In genomic region chr1:39407108-39407507, GRCm38 (mm10) we compare ENCODE assay signal across 29 mouse cellular contexts. TPM values are rescaled to one million over a fixed set of nuclear protein-coding genes. Genes with fewer than 3 reads are reported as not detected.
DNase-seq lines count a peak whose midpoint lies in the region; ATAC-seq and TF ChIP-seq lines count a peak whose summit lies in the region.
"Had no signal": no experiment of that assay in that cellular context is flagged by ENCODE, and none has a peak within 500 bp of the region (broad histone marks: within the 10 kb centered on the region; RNA-seq: fewer than 3 reads in every experiment).

No protein-coding gene starts in this region.

- no peaks in the 10 kb centered on the region for H3K27me3 ChIP-seq in kidney, embryonic 16.5 days (ENCODE audit: insufficient read depth, low read length)
- H3K27me3 ChIP-seq in lung, postnatal 0 days (replicated peaks; ENCODE audit: insufficient read depth, low read length) = no peaks in the 10 kb centered on the region
- H3K27me3 ChIP-seq: embryonic facial prominence, embryonic 13.5 days; forebrain, embryonic 12.5 days; heart, embryonic 12.5 days; limb, embryonic 15.5 days; lung, embryonic 15.5 days; neural tube, embryonic 15.5 days had no signal

- ATAC-seq in kidney, embryonic 16.5 days (ENCODE audit: low FRiP score, low TSS enrichment) = no peak
- ATAC-seq in lung, postnatal 0 days = no peak
- ATAC-seq: CD4-positive, CD25-positive, alpha-beta regulatory T cell, adult 4 months; hindbrain, embryonic 16.5 days; intestine, embryonic 16.5 days had no signal

- 57% methylated on average over 4 of the region's 4 CpGs for WGBS in kidney, embryonic 16.5 days
- 43% methylated on average over 4 of the region's 4 CpGs for WGBS in lung, postnatal 0 days

- no peaks in the 10 kb centered on the region for H3K9me3 ChIP-seq in kidney, embryonic 16.5 days (ENCODE audit: low read length)
- no peaks in the 10 kb centered on the region for H3K9me3 ChIP-seq in lung, postnatal 0 days (ENCODE audit: low read length)
- H3K9me3 ChIP-seq: embryonic facial prominence, embryonic 13.5 days; forebrain, embryonic 12.5 days; heart, embryonic 12.5 days; hindbrain, embryonic 10.5 days; limb, embryonic 15.5 days; lung, embryonic 15.5 days; midbrain, embryonic 10.5 days; neural tube, embryonic 15.5 days had no signal

- no peak overlapping the region for H3K27ac ChIP-seq in kidney, embryonic 16.5 days (ENCODE audit: low read length)
- H3K27ac ChIP-seq in lung, postnatal 0 days (ENCODE audit: low read length) = peak overlapping the region; percentile 38; the same call in 1 of the 2 replicates
- H3K27ac ChIP-seq: embryonic facial prominence, embryonic 13.5 days; forebrain, embryonic 12.5 days; hindbrain, embryonic 10.5 days; left cerebral cortex, adult 2 months; limb, embryonic 15.5 days; lung, embryonic 15.5 days; midbrain, embryonic 10.5 days; neural tube, embryonic 15.5 days had no signal

- H3K4me1 ChIP-seq in kidney, embryonic 16.5 days (ENCODE audit: insufficient read depth, low read length) = peaks cover 14% of the 10 kb centered on the region; the same call in 1 of the 2 replicates
- peaks cover 8% of the 10 kb centered on the region; the same call in 1 of the 2 replicates for H3K4me1 ChIP-seq in lung, postnatal 0 days (ENCODE audit: insufficient read depth, low read depth, low read length)
- H3K4me1 ChIP-seq: embryonic facial prominence, embryonic 13.5 days; forebrain, embryonic 12.5 days; limb, embryonic 15.5 days had no signal

- H3K4me3 ChIP-seq in kidney, embryonic 16.5 days (ENCODE audit: low read length) = no peak overlapping the region
- H3K4me3 ChIP-seq in lung, postnatal 0 days (ENCODE audit: low read depth, low read length) = no peak overlapping the region
- H3K4me3 ChIP-seq: embryonic facial prominence, embryonic 13.5 days; erythroblast, embryonic 14.5 days; forebrain, embryonic 12.5 days; heart, embryonic 12.5 days; hindbrain, embryonic 10.5 days; left cerebral cortex, adult 2 months; limb, embryonic 15.5 days; lung, embryonic 15.5 days; midbrain, embryonic 10.5 days; neural tube, embryonic 15.5 days had no signal

- no peak overlapping the region for H3K4me2 ChIP-seq in kidney, embryonic 16.5 days (replicated peaks; ENCODE audit: low read depth, low read length)
- no peak overlapping the region for H3K4me2 ChIP-seq in lung, postnatal 0 days (replicated peaks; ENCODE audit: low read depth, low read length)
- H3K4me2 ChIP-seq: embryonic facial prominence, embryonic 13.5 days; forebrain, embryonic 12.5 days; heart, embryonic 12.5 days; limb, embryonic 15.5 days; lung, embryonic 15.5 days; neural tube, embryonic 15.5 days had no signal

- intact Hi-C loops in heart, postnatal 14 days (cut with DNase I) = no loop called here

- TF ChIP-seq CTCF in lung, postnatal 0 days (IDR thresholded peaks at IDR 0.05) = peak; percentile 52

- DNase-seq in adrenal gland, postnatal 14 days = peak; percentile 35
- DNase-seq in adrenal gland, adult 2 months = no peak
- peak; percentile 27 to 51 for DNase-seq in heart, postnatal 14 days
- DNase-seq in heart, adult 11 months = no peak
- DNase-seq in kidney, postnatal 14 days = peak; percentile 11
- DNase-seq in lung, postnatal 0 days (ENCODE audit: low spot score) = peak; percentile 48
- DNase-seq in lung, postnatal 14 days = no peak
- DNase-seq: cerebellum, adult 8-10 months; cerebellum, postnatal 36 days; embryo, embryonic 11 days; gastrocnemius, postnatal 36 days; left cerebral cortex, postnatal 4 days; right cerebral cortex, adult 18-20 months; right cerebral cortex, postnatal 4 days; thymus, postnatal 36 days had no signal

- no peak for TF ChIP-seq EP300 in lung, postnatal 0 days (IDR thresholded peaks at IDR 0.05)

- H3K9ac ChIP-seq in kidney, embryonic 16.5 days (replicated peaks; ENCODE audit: low read length) = no peak overlapping the region
- no peak overlapping the region for H3K9ac ChIP-seq in lung, postnatal 0 days (replicated peaks; ENCODE audit: low read depth)
- H3K9ac ChIP-seq: embryonic facial prominence, embryonic 13.5 days; forebrain, embryonic 12.5 days; heart, embryonic 12.5 days; limb, embryonic 15.5 days; lung, embryonic 15.5 days; neural tube, embryonic 15.5 days had no signal

- H3K36me3 ChIP-seq in kidney, embryonic 16.5 days (ENCODE audit: insufficient read depth, low read length) = peaks cover 7% of the 10 kb centered on the region; the same call in 1 of the 2 replicates
- no peaks in the 10 kb centered on the region for H3K36me3 ChIP-seq in lung, postnatal 0 days (ENCODE audit: insufficient read depth, low read length)
- H3K36me3 ChIP-seq: embryonic facial prominence, embryonic 13.5 days; forebrain, embryonic 12.5 days; hindbrain, embryonic 10.5 days; limb, embryonic 15.5 days; lung, embryonic 15.5 days; midbrain, embryonic 10.5 days had no signal

RNA-seq across cellular contexts. Expression of gene Rpl31, which starts 39.5 kb away (rescaled TPM):
- total RNA-seq in adrenal gland, postnatal 14 days (2021) = 875 and 1,080 TPM in 2 replicates
- total RNA-seq in adrenal gland, adult 2 months (2021) = 100 to 1,000 TPM; 683 to 874 TPM
- polyA plus RNA-seq in adrenal gland, adult 2 months (2012; rRNA removed) = 28.1 and 29.9 TPM in 2 replicates
- 100 to 1,000 TPM; 494 to 584 TPM for total RNA-seq in heart, postnatal 14 days (2021)
- 464 and 479 TPM in 2 replicates for polyA plus RNA-seq in kidney, embryonic 16.5 days (2015; fragmentation: Nextera tagmentation; extraction: Ambion mirVana)
- 379 and 423 TPM in 2 replicates for polyA plus RNA-seq in lung, postnatal 0 days (2015; fragmentation: Nextera tagmentation; extraction: Ambion mirVana)

Comparison
In these comparisons a context has a peak if more than half of its experiments do, and no peak if none do; other contexts are left out.
1. DNase-seq: peak in adrenal gland, postnatal 14 days (single experiment), heart, postnatal 14 days (2 of 2), kidney, postnatal 14 days (single experiment) and lung, postnatal 0 days (single experiment); none in adrenal gland, adult 2 months (single experiment), heart, adult 11 months (single experiment) and lung, postnatal 14 days (single experiment).